Mouse (Mus musculus) skeletal muscle tissue, adult 2 months (tissue): ENCODE results near the gene Nectin1.

Source experiments
- DNase-seq: peaks from one replicate; pipeline ENCODE4 v3.0.0-alpha.2; 2012; ENCODE audit warnings: low read depth, low spot score

Nectin1 gene

GRCm38 (mm10) chr9:43797746-43798145 is 54.0 kb downstream of the Nectin1 start:
- no peak for DNase-seq

- no peak for DNase-seq
Observed at GRCm38 (mm10) chr9:43800525-43800924, 56.7 kb downstream of the Nectin1 start.

GRCm38 (mm10) chr9:43801911-43802310 is 58.1 kb downstream of the Nectin1 start:
- DNase-seq = peak; percentile 88

- no peak for DNase-seq
Observed at GRCm38 (mm10) chr9:43807565-43807964, 63.8 kb downstream of the Nectin1 start.

GRCm38 (mm10) chr9:43808099-43808498 is 64.3 kb downstream of the Nectin1 start:
- DNase-seq = no peak

GRCm38 (mm10) chr9:43808546-43808945 is 64.8 kb downstream of the Nectin1 start:
- DNase-seq = no peak

- DNase-seq = no peak
Observed at GRCm38 (mm10) chr9:43813156-43813555, 69.4 kb downstream of the Nectin1 start.

GRCm38 (mm10) chr9:43822206-43822605 is 78.4 kb downstream of the Nectin1 start:
- no peak for DNase-seq

GRCm38 (mm10) chr9:43825178-43825577 is 81.4 kb downstream of the Nectin1 start:
- no peak for DNase-seq

- DNase-seq = no peak
Observed at GRCm38 (mm10) chr9:43826558-43827253, 82.9 kb downstream of the Nectin1 start.

GRCm38 (mm10) chr9:43827593-43827992 is 83.8 kb downstream of the Nectin1 start:
- DNase-seq = peak; percentile 34

GRCm38 (mm10) chr9:43828960-43829359 is 85.2 kb downstream of the Nectin1 start:
- DNase-seq = no peak

- no peak for DNase-seq
Observed at GRCm38 (mm10) chr9:43833232-43833631, 89.4 kb downstream of the Nectin1 start.

GRCm38 (mm10) chr9:43834283-43834682 is 90.5 kb downstream of the Nectin1 start:
- no peak for DNase-seq

- DNase-seq = peak; percentile 57
Observed at GRCm38 (mm10) chr9:43838561-43838960, 94.8 kb downstream of the Nectin1 start.

GRCm38 (mm10) chr9:43842921-43843577 is 99.3 kb downstream of the Nectin1 start:
- DNase-seq = no peak

GRCm38 (mm10) chr9:43843711-43844127 is 99.9 kb downstream of the Nectin1 start:
- no peak for DNase-seq

- DNase-seq = no peak
Observed at GRCm38 (mm10) chr9:43845660-43846455, 102.1 kb downstream of the Nectin1 start.

GRCm38 (mm10) chr9:43847861-43848260 is 104.1 kb downstream of the Nectin1 start:
- DNase-seq = no peak

GRCm38 (mm10) chr9:43850281-43850680 is 106.5 kb downstream of the Nectin1 start:
- DNase-seq = no peak

GRCm38 (mm10) chr9:43851154-43851553 is 107.4 kb downstream of the Nectin1 start:
- DNase-seq = no peak

- DNase-seq = no peak
Observed at GRCm38 (mm10) chr9:43855887-43856286, 112.1 kb downstream of the Nectin1 start.
